In the genomic region with DNA sequence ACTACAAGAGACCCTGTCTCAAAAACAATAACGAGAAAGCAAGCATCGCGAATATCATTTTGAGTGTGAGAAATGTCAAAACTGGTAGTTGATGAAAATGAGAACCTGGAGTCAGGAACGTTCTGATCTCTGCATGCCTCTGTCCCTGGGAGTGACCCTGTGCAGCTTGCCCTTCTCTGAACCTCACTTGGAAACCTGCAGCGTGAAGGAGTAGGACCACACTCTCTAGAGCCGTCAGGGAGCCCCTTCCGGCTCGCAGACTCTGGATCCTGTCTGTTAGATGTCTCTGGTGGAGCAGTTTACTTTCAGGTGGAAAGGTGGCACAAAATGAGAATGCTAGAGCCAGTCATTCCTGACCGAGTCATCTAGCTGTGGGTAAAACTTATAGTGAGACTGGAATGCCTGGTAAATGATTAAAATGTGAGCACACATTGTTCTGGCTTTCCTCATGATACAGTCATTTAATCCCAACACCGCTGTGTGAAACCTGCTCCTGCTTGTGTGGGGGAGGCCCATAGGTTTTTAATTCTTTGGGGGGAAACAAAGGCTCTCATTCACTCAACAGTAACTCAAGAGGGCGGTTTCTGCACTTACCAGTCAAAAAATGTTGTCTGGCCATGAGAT, we compare ENCODE assay signal across 17 mouse cellular contexts. TPM values are rescaled to one million over a fixed set of nuclear protein-coding genes. Genes with fewer than 3 reads are reported as not detected.
DNase-seq lines count a peak whose midpoint lies in the region; ATAC-seq and TF ChIP-seq lines count a peak whose summit lies in the region.
"Had no signal": no experiment of that assay in that cellular context is flagged by ENCODE, and none has a peak within 500 bp of the region (broad histone marks: within the 10 kb centered on the region; RNA-seq: fewer than 3 reads in every experiment).

No protein-coding gene starts in this region.

- no peak overlapping the region for H3K4me2 ChIP-seq in lung, embryonic 16.5 days (ENCODE audit: low read depth, low read length)
- H3K4me2 ChIP-seq in intestine, postnatal 0 days (replicated peaks; ENCODE audit: low read depth) = 0 out of 2 replicates have a peak overlapping the region, but pooled peaks have one; percentile 13
- H3K4me2 ChIP-seq: neural tube, embryonic 12.5 days had no signal

- no peaks in the 10 kb centered on the region; the same call in 1 of the 2 replicates for H3K27me3 ChIP-seq in lung, embryonic 16.5 days (ENCODE audit: control insufficient read depth, insufficient read depth, low read depth, low read length)
- H3K27me3 ChIP-seq in intestine, postnatal 0 days (replicated peaks; ENCODE audit: control insufficient read depth, insufficient read depth, low read length) = no peaks in the 10 kb centered on the region
- H3K27me3 ChIP-seq: neural tube, embryonic 12.5 days had no signal

- no peaks in the 10 kb centered on the region for H3K9me3 ChIP-seq in lung, embryonic 16.5 days (ENCODE audit: control insufficient read depth, low read length)
- H3K9me3 ChIP-seq in intestine, postnatal 0 days (ENCODE audit: control insufficient read depth) = no peaks in the 10 kb centered on the region
- H3K9me3 ChIP-seq: heart, embryonic 10.5 days; neural tube, embryonic 12.5 days had no signal

- 55% methylated on average over 11 of the region's 11 CpGs for WGBS in lung, embryonic 16.5 days
- 49% methylated on average over 11 of the region's 11 CpGs for WGBS in intestine, postnatal 0 days

- no peak overlapping the region for H3K4me3 ChIP-seq in lung, embryonic 16.5 days (ENCODE audit: low read length)
- no peak overlapping the region for H3K4me3 ChIP-seq in intestine, postnatal 0 days (ENCODE audit: low read depth, low read length)
- H3K4me3 ChIP-seq: heart, embryonic 10.5 days; neural tube, embryonic 12.5 days had no signal

- peaks cover 8% of the 10 kb centered on the region for H3K4me1 ChIP-seq in lung, embryonic 16.5 days (replicated peaks; ENCODE audit: control insufficient read depth, insufficient read depth, low read length)
- H3K4me1 ChIP-seq in intestine, postnatal 0 days (replicated peaks; ENCODE audit: control insufficient read depth, insufficient read depth, low read length) = no peaks in the 10 kb centered on the region

- TF ChIP-seq CTCF in intestine, postnatal 0 days (IDR thresholded peaks at IDR 0.05; ENCODE audit: low read depth) = no peak

- peak overlapping the region; percentile 91 for H3K27ac ChIP-seq in lung, embryonic 16.5 days (ENCODE audit: low read length)
- H3K27ac ChIP-seq in intestine, postnatal 0 days (ENCODE audit: low read depth, low read length) = no peak overlapping the region
- H3K27ac ChIP-seq: neural tube, embryonic 12.5 days had no signal

- no peak for DNase-seq in lung, postnatal 10 days
- peak; percentile 10 to 41 for DNase-seq in kidney, postnatal 25 days
- peak; percentile 25 for DNase-seq in yolk sac, embryonic 10.5 days (ENCODE audit: low spot score)
- DNase-seq in T-cell, adult 2 months (ENCODE audit: low spot score) = no peak
- DNase-seq in adrenal gland, postnatal 36 days = no peak
- DNase-seq: cerebellum, adult 8-10 months; embryo, embryonic 11 days; forebrain, postnatal 0 days; gastrocnemius, postnatal 14 days; heart, postnatal 4 days; layer of hippocampus, postnatal 36 days had no signal

- H3K36me3 ChIP-seq in lung, embryonic 16.5 days (ENCODE audit: control insufficient read depth, insufficient read depth, low read length) = no peaks in the 10 kb centered on the region
- no peaks in the 10 kb centered on the region for H3K36me3 ChIP-seq in intestine, postnatal 0 days (ENCODE audit: control insufficient read depth, insufficient read depth)
- H3K36me3 ChIP-seq: heart, embryonic 10.5 days; neural tube, embryonic 12.5 days had no signal

- no peak overlapping the region for H3K9ac ChIP-seq in lung, embryonic 16.5 days (ENCODE audit: low read length)
- no peak overlapping the region for H3K9ac ChIP-seq in intestine, postnatal 0 days (ENCODE audit: low read depth, low read length)
- H3K9ac ChIP-seq: forebrain, postnatal 0 days; neural tube, embryonic 12.5 days had no signal

- peak; percentile 74 for ATAC-seq in lung, embryonic 16.5 days (ENCODE audit: low read depth)
- no peak for ATAC-seq in intestine, postnatal 0 days
- ATAC-seq: inflammation-experienced regulatory T-cells, adult 6 months; midbrain, embryonic 16.5 days had no signal

RNA-seq across cellular contexts. Expression of gene Mycn, which starts 31.2 kb away (rescaled TPM):
- polyA plus RNA-seq in lung, embryonic 16.5 days (2015; fragmentation: Nextera tagmentation; extraction: Ambion mirVana) = 31.2 and 37.2 TPM in 2 replicates
- 18.2 and 21.3 TPM in 2 replicates for polyA plus RNA-seq in intestine, postnatal 0 days (2015; fragmentation: Nextera tagmentation; extraction: Ambion mirVana)
- total RNA-seq in adrenal gland, postnatal 36 days (2021) = 10 to 100 TPM in 1 of 2 experiments, 1 to 10 TPM in 1; 4.9 to 12.4 TPM
- polyA plus RNA-seq: inflammation-experienced regulatory T-cells, adult 6 months had no signal

Comparison
In these comparisons a context has a peak if more than half of its experiments do, and no peak if none do; other contexts are left out.
1. DNase-seq: peak in kidney, postnatal 25 days (2 of 2) and yolk sac, embryonic 10.5 days (single experiment); none in lung, postnatal 10 days (single experiment), T-cell, adult 2 months (single experiment) and adrenal gland, postnatal 36 days (0 of 2).